Mouse (Mus musculus) hindbrain, embryonic 14.5 days (tissue): Measurements from ENCODE around the gene Gramd4. TPM values are rescaled to one million over a fixed set of nuclear protein-coding genes. Genes with fewer than 3 reads are reported as not detected.

Experiments
- ATAC-seq: fragments of 200-750 bp; cut with Nextera tagmentation; 2 replicates; pipeline ENCODE4 v1.8.0; 2017; ENCODE audit warnings: moderate number of reproducible peaks, mild to moderate bottlenecking, moderate TSS enrichment, moderate library complexity; ENCODE audit not compliant: low FRiP score
- DNase-seq: peaks from one replicate; pipeline ENCODE4 v3.0.0-alpha.2; 2015; ENCODE audit warnings: low spot score
- H3K27ac ChIP-seq: fragments of 300-500 bp; sonication (generic); 2 replicates; pipeline ENCODE4 v1.5.1; 2014; ENCODE audit warnings: mild to moderate bottlenecking, moderate library complexity
- H3K27me3 ChIP-seq: fragments of 300-500 bp; sonication (generic); 2 replicates; pipeline ENCODE4 v1.6.1; 2014; ENCODE audit warnings: mild to moderate bottlenecking, low read length, mixed read lengths; ENCODE audit not compliant: control insufficient read depth, insufficient read depth
- H3K36me3 ChIP-seq: fragments of 300-500 bp; sonication (generic); replicated peaks from 2 replicates; pipeline ENCODE4 v1.6.1; 2014; ENCODE audit not compliant: control insufficient read depth, insufficient read depth
- H3K4me1 ChIP-seq: fragments of 300-500 bp; sonication (generic); replicated peaks from 2 replicates; pipeline ENCODE4 v1.6.1; 2014; ENCODE audit warnings: antibody characterized with exemption, low read length, mixed read lengths; ENCODE audit not compliant: control insufficient read depth, insufficient read depth
- H3K4me2 ChIP-seq: fragments of 300-500 bp; sonication (generic); replicated peaks from 2 replicates; pipeline ENCODE4 v1.6.1; 2014; ENCODE audit warnings: mild to moderate bottlenecking, moderate library complexity
- H3K4me3 ChIP-seq: fragments of 300-500 bp; sonication (generic); replicated peaks from 2 replicates; pipeline ENCODE4 v1.5.1; 2014; ENCODE audit warnings: mild to moderate bottlenecking, low read length
- H3K9ac ChIP-seq: fragments of 300-500 bp; sonication (generic); 2 replicates; pipeline ENCODE4 v1.6.1; 2014
- H3K9me3 ChIP-seq: fragments of 300-500 bp; sonication (generic); 2 replicates; pipeline ENCODE4 v1.6.1; 2016; ENCODE audit warnings: low read length; ENCODE audit not compliant: control insufficient read depth
- WGBS: fragments of 180-500 bp; shearing (Covaris S2); extraction: QIAGEN DNeasy Blood & Tissue Kit; methylation state at CpG from one replicate; pipeline ENCODE4 v1.1.7; 2014; 5-methylcytosine and 5-hydroxymethylcytosine counted together
- polyA plus RNA-seq: library from polyadenylated mRNA; unstranded; fragments of >200 nt; fragmentation: Nextera tagmentation; extraction: Ambion mirVana; gene quantifications from 2 replicates; pipeline ENCODE4 v1.2.1, GENCODE M21; 2014

Gene Gramd4
- polyA plus RNA-seq, 1 experiment from 2014 or later = 24.9 TPM

DNA sequence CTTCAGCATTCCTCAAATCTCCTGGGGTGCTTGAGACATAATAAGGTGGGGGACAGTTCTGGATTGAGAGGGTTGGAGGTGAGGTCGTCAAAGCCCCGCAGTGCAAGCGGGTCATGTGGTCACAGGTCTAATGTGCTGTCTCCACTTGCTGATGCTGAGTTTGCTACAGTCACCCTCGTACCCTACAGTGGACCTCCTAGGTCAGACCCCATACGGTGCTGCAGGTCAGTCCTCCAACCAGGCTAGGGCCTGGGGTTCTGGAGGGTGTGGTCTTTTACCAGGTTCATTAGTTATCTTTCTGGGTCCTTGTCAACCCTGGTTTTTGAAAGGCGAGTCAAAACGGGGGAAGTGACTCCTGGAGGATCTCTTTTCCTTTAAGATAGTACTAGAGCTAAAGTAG lies 413 bp downstream of the Gramd4 start:
- DNase-seq (no peak), ATAC-seq (no peak; the same call in 1 of the 2 replicates)
- no peaks in the 10 kb centered on the region for H3K27me3 ChIP-seq
- peak overlapping the region; percentile 90 for H3K4me2 ChIP-seq
- peak overlapping the region; percentile 99 for H3K9ac ChIP-seq
- peak overlapping the region; percentile 97 for H3K4me3 ChIP-seq
- no peaks in the 10 kb centered on the region for H3K9me3 ChIP-seq
- H3K27ac ChIP-seq = peak overlapping the region; percentile 97
- WGBS = 6% methylated on average over 7 of the region's 7 CpGs
- H3K4me1 ChIP-seq = peaks cover 39% of the 10 kb centered on the region
- H3K36me3 ChIP-seq = no peaks in the 10 kb centered on the region

DNA sequence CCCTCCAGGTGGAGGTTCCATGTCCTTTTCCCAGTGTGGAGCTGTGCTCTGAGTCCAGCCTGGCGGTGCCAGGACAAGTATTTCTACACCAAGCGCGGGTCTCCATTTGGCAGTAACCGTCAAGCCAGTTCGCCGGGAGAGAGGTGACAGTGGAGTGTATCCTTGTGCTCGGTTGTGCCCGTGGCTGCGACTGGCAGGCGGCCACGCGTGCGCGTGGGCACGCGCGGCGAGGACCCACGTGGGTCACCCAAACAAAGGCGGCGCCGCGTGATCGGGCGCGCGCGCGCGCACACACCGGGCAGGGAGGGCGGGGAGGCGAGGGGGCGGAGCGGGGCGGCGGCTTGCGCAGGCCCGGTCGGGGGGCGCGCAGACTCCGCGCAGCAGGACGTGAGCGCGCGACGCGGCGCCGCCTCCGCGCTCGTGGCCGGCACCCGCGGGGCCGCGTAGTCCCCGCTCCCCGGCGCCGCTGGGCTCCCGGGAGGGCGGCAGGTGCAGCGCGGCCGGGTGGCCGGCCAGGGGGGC lies 960 bp downstream of the Gramd4 start:
- peak; percentile 70 for ATAC-seq
- WGBS = 1% methylated on average over 46 of the region's 70 CpGs
- Histone ChIP-seq H3K4me1 (peaks cover 39% of the 10 kb centered on the region), H3K4me2 (peak overlapping the region; percentile 90), H3K4me3 (peak overlapping the region; percentile 97), H3K36me3 (no peaks in the 10 kb centered on the region), H3K27ac (peak overlapping the region; percentile 97), H3K27me3 (no peaks in the 10 kb centered on the region), H3K9ac (peak overlapping the region; percentile 99), H3K9me3 (no peaks in the 10 kb centered on the region)
- DNase-seq = peak; percentile 94

DNA sequence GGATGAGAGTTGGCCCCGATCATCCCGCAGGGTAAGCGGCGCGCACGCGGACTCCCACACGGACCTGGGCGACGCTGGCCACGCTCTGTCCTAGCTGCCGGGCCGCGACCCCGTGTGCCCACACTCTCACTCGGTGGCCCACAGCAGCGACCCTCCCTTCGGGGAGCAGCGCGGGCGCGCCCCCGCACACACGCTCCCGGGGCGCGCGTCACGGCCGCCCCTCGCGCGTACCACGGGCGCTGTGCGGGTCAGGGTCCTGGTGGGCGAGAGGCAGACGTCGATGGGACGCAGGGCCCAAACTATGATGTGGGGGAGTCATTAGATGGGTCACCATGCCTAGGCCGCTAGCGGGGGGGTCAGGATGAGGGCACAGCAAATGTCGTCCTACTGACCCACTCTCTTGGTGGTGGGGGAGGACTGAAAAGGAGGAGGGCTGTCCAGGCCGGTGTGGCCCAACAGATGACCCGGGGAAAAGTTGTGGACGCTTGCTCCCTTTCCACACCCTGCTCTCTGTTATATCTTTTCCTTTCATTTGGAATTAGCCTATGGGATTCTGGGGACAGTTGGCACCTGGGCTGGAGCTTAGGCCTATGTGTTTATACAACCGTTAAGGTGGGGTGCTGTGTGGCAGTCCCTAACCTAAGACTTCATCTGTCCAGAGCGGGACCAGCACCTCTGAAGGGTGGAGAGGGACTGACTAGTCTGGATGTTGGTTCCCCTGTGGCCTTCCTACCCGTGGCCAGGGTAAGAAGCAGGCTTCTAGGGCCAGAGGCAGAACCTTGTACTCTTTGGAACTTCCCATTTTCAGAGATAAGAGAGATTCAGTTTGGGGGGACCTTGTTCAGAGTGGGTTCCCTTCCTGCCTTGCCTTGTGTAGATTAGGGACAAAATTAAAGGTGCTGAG lies 1.7 kb downstream of the Gramd4 start:
- Histone ChIP-seq H3K4me2 (peak overlapping the region; percentile 90), H3K36me3 (no peaks in the 10 kb centered on the region), H3K9ac (peak overlapping the region; percentile 99), H3K9me3 (no peaks in the 10 kb centered on the region), H3K27me3 (no peaks in the 10 kb centered on the region), H3K27ac (peak overlapping the region; percentile 97), H3K4me3 (peak overlapping the region; percentile 97), H3K4me1 (peaks cover 39% of the 10 kb centered on the region)
- ATAC-seq (peak; percentile 72), DNase-seq (peak; percentile 60)
- WGBS = under 1% methylated on average over 49 of the region's 49 CpGs

DNA sequence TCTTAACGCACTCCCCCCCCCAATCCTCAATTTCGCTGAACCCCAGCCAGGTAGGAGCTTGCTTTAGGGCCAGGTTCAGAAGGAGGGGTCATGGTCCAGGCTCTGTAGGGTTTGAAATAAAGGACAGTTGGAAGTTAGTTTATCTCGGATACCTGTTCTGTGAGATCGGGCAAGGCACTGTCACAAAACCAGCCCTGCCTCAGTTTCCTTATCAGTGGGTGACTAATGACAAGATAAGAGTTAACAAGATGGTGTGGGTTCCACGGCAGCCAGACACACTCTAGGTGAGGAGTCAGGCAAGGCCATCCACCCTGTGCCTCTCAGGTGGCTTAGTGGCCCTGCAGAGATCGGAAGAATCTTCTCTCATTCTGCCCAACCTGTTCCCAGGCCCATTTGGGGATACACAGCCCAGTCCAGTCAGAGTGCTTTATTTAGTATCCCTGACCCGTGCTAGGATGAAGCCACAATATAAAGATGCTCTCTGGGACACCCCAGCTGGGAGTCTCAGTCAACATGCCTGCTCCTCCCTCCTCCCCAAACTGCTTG lies 2.4 kb downstream of the Gramd4 start:
- WGBS = 73% methylated on average over 7 of the region's 7 CpGs
- peak overlapping the region; percentile 90 for H3K4me2 ChIP-seq
- ATAC-seq (no peak), DNase-seq (no peak)
- no peaks in the 10 kb centered on the region for H3K36me3 ChIP-seq
- H3K9me3 ChIP-seq = no peaks in the 10 kb centered on the region
- H3K4me1 ChIP-seq = peaks cover 39% of the 10 kb centered on the region
- H3K9ac ChIP-seq = peak overlapping the region; percentile 99
- peak overlapping the region; percentile 97 for H3K4me3 ChIP-seq
- H3K27ac ChIP-seq = 0 out of 2 replicates have a peak overlapping the region, but pooled peaks have one; percentile 97
- H3K27me3 ChIP-seq = no peaks in the 10 kb centered on the region

DNA sequence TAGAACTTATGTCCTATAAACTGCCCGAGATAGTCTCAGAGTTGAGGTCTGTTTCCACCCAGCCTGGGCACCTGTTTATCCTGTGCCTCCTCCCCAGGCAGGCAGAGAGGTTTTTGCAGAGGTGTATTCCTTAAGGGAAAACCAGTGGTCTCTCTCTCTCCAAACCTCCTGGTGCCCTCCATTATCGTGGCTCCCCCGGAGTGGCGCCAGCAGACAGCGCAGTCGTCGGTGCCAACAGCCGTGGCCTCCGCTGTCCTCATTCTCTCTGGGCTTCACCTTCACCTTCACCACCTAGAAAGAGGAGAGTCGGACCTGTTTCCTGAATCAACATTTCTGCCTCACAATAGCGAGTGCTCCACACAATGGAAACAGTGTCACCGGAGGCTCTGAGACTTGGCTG lies 3.1 kb downstream of the Gramd4 start:
- ATAC-seq (no peak), DNase-seq (no peak)
- 0 out of 2 replicates have a peak overlapping the region, but pooled peaks have one; percentile 45 for H3K27ac ChIP-seq
- H3K9me3 ChIP-seq = no peaks in the 10 kb centered on the region
- peak overlapping the region; percentile 99 for H3K9ac ChIP-seq
- H3K4me2 ChIP-seq = peak overlapping the region; percentile 90
- H3K27me3 ChIP-seq = no peaks in the 10 kb centered on the region
- no peaks in the 10 kb centered on the region for H3K36me3 ChIP-seq
- 72% methylated on average over 12 of the region's 12 CpGs for WGBS
- peak overlapping the region; percentile 97 for H3K4me3 ChIP-seq
- H3K4me1 ChIP-seq = peaks cover 39% of the 10 kb centered on the region

DNA sequence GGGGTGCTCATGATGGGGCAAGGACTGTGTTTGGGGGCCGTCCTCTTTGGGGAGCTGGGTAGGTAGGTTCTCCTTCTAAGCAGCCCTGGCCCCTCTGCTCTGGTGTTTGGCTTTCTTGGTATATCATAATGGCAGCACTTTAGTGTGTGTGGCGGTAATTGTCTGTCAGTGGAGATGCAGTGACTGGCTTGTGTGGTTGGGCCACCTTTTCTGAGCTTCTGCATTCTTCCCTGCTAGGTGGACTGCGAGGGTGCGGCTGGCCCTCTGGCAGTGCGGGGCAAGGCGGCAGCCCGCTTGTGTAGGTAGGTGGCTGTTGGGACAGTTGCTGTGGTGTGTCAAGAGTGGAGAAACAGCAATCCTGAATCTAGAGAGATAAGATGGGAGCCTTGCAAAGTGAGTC lies 3.7 kb downstream of the Gramd4 start:
- ATAC-seq (no peak), DNase-seq (no peak)
- Histone ChIP-seq H3K36me3 (no peaks in the 10 kb centered on the region), H3K4me1 (peaks cover 39% of the 10 kb centered on the region), H3K9ac (peak overlapping the region; percentile 99), H3K9me3 (no peaks in the 10 kb centered on the region), H3K27me3 (no peaks in the 10 kb centered on the region), H3K4me2 (peak overlapping the region; percentile 90), H3K27ac (no peak overlapping the region), H3K4me3 (peak overlapping the region; percentile 97)
- WGBS = 88% methylated on average over 7 of the region's 7 CpGs

DNA sequence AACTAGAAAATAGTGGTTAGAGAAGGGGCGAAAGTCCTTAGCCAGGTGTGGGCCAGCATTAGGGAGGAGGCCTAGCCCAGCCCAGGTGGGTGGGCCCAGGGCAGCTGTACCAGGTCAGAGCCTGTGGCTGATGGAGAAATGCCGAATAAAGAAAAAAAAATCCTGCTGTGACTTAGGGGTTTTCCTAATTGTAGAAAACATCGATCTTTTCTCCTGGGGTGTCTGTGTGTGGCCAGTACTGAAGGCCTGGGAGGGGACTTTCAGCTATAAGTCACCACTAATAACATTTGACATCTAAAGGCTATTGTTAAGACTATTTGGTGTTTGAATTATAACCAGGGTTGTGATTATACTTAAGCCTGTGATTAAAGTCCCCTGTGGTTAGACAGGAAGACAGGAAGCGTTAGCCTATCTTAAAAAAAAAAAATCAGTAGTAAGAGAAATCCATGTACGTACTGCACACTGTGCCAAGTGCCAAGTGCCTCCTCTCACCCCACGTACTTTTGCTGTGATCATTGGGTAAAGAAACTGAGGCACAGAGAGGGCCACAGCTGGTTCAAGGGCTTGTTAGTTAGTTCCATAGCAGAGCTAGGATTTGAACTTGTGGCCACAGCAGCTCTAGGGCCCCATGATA lies 4.5 kb downstream of the Gramd4 start:
- ATAC-seq = no peak
- Histone ChIP-seq H3K27me3 (no peaks in the 10 kb centered on the region), H3K4me2 (peak overlapping the region; percentile 90), H3K4me3 (no peak overlapping the region), H3K9ac (peak overlapping the region; percentile 99), H3K27ac (no peak overlapping the region), H3K4me1 (peaks cover 46% of the 10 kb centered on the region), H3K36me3 (no peaks in the 10 kb centered on the region), H3K9me3 (no peaks in the 10 kb centered on the region)
- no peak for DNase-seq
- WGBS = 60% methylated on average over 6 of the region's 6 CpGs

DNA sequence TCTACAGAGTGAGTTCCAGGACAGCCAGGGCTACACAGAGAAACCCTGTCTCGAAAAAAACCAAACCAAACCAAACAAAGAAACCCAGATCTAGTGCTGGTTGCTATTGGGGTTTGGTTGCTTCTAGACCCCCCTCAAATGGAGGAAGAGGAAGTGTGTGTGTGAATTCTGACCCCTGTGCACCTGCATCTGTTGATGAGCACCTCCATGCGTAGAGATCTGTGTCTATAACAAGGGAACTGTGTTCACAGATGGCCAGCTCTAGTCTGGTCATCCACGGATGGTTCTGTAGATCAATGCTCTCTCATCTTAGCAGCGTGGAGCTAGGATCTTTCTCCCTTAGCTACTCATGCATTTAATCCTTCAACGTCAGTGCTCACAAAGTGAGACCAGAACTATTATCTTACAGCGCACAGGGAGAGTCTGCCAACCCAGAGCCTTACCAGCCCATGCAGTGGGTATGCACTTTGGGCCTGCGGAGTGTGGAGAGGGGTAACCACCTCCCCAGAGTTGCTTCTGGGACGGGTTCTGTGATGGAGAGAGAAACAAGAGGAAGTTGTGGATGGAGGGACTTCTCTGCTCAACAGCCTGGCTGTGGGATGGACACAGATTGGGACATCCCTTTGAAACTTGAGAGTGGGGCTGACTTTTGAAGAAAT lies 6.8 kb downstream of the Gramd4 start:
- Histone ChIP-seq H3K4me2 (no peak overlapping the region), H3K4me3 (no peak overlapping the region), H3K4me1 (peaks cover 61% of the 10 kb centered on the region), H3K27me3 (no peaks in the 10 kb centered on the region), H3K9ac (no peak overlapping the region), H3K27ac (no peak overlapping the region), H3K9me3 (no peaks in the 10 kb centered on the region), H3K36me3 (no peaks in the 10 kb centered on the region)
- WGBS = 78% methylated on average over 8 of the region's 8 CpGs
- no peak for DNase-seq
- ATAC-seq = no peak

DNA sequence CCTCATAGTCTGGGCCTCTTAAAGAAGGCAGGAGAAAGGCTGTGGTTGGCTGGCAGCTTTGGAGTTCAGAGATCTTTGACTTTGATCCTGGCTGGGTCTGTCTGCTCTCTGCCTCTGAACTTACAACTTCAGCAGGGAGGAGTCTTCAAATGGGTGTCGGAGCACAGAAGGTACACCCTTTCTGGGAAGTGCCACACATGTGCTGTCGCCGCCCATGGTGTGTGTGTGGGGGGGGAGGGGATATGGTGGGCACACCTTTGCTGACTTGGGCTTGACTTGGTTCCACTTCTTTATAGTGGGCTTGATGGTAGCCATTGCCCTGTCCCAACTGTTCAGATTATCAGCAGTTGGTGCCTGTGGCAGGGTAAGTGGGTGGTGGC lies 7.3 kb downstream of the Gramd4 start:
- no peak for DNase-seq
- no peaks in the 10 kb centered on the region for H3K9me3 ChIP-seq
- H3K4me1 ChIP-seq = peaks cover 61% of the 10 kb centered on the region
- WGBS = 93% methylated on average over 3 of the region's 3 CpGs
- no peaks in the 10 kb centered on the region for H3K27me3 ChIP-seq
- no peak for ATAC-seq
- H3K36me3 ChIP-seq = no peaks in the 10 kb centered on the region
- H3K4me3 ChIP-seq = no peak overlapping the region
- H3K9ac ChIP-seq = no peak overlapping the region
- no peak overlapping the region for H3K4me2 ChIP-seq
- H3K27ac ChIP-seq = no peak overlapping the region
